ENCODE assay signal across 8 mouse cellular contexts in genomic region chr1:155281003-155281793, GRCm38 (mm10). TPM values are rescaled to one million over a fixed set of nuclear protein-coding genes. Genes with fewer than 3 reads are reported as not detected.
DNase-seq lines count a peak whose midpoint lies in the region.

No protein-coding gene starts in this region.

- intact Hi-C loops in heart, postnatal 25 days (cut with DNase I), result loop anchor here (1.0 to 2.0 kb wide), 2 partner anchors 62 to 256 kb away; no protein-coding TSS in a partner anchor

- peak; percentile 90 for DNase-seq in heart, adult 11 months
- no peak for DNase-seq in heart, postnatal 25 days (ENCODE audit: low spot score)
- peak; percentile 33 to 74 for DNase-seq in cerebellum, postnatal 4 days (ENCODE audit: low spot score in 2 of 2)
- peak; percentile 77 for DNase-seq in gastrocnemius, adult 18-20 months (ENCODE audit: low spot score)
- peak; percentile 90 for DNase-seq in hindlimb bud, embryonic 11.5 days (ENCODE audit: extremely low spot score, low read depth, low spot score)
- peak; percentile 73 to 77 for DNase-seq in left cerebral cortex, adult 18-20 months (ENCODE audit: low spot score in 2 of 2)
- peak; percentile 81 for DNase-seq in lung, postnatal 36 days
- peak; percentile 81 for DNase-seq in right cerebral cortex, adult 2 months (ENCODE audit: low spot score in 2 of 2)

RNA-seq across cellular contexts. Expression of gene BC034090, which starts 37.0 kb away (rescaled TPM):
- total RNA-seq in heart, postnatal 25 days (2021), result 10 to 100 TPM; 38.0 to 41.4 TPM
- total RNA-seq in gastrocnemius, adult 18-20 months (2021), result 1 to 10 TPM in 1 of 2 experiments, under 1 TPM in 1; 0.64 to 1.5 TPM
- 10 to 100 TPM in 1 of 2 experiments, 1 to 10 TPM in 1; 7.9 to 10.7 TPM for total RNA-seq in left cerebral cortex, adult 18-20 months (2021)
